Mouse (Mus musculus) midbrain, embryonic 14.5 days (tissue): ENCODE results near the gene Nrn1. TPM values are rescaled to one million over a fixed set of nuclear protein-coding genes. Genes with fewer than 3 reads are reported as not detected.
A peak's percentile ranks its signal among the peaks of the same experiment; 100 is the strongest.

Experiments
- ATAC-seq: fragments of 200-750 bp; cut with Nextera tagmentation; 2 replicates; pipeline ENCODE4 v1.8.0; 2017; ENCODE audit warnings: moderate number of reproducible peaks, moderate library complexity; ENCODE audit not compliant: low FRiP score, low TSS enrichment
- DNase-seq: peaks from one replicate; pipeline ENCODE4 v3.0.0-alpha.2; 2015
- H3K27ac ChIP-seq: fragments of 300-500 bp; sonication (generic); replicated peaks from 2 replicates; pipeline ENCODE4 v1.5.1; 2014; ENCODE audit warnings: mild to moderate bottlenecking, low read depth, low read length, moderate library complexity
- H3K27me3 ChIP-seq: fragments of 300-500 bp; sonication (generic); 2 replicates; pipeline ENCODE4 v1.6.1; 2014; ENCODE audit warnings: low read length, control low read depth, mixed read lengths; ENCODE audit not compliant: control insufficient read depth, insufficient read depth
- H3K36me3 ChIP-seq: fragments of 300-500 bp; sonication (generic); 2 replicates; pipeline ENCODE4 v1.6.1; 2014; ENCODE audit warnings: low read length, control low read depth; ENCODE audit not compliant: control insufficient read depth, insufficient read depth
- H3K4me1 ChIP-seq: fragments of 300-500 bp; sonication (generic); 2 replicates; pipeline ENCODE4 v1.6.1; 2014; ENCODE audit warnings: mild to moderate bottlenecking, antibody characterized with exemption, low read length, control low read depth; ENCODE audit not compliant: control insufficient read depth, insufficient read depth
- H3K4me2 ChIP-seq: fragments of 300-500 bp; sonication (generic); 2 replicates; pipeline ENCODE4 v1.6.1; 2014; ENCODE audit warnings: mild to moderate bottlenecking, low read length, moderate library complexity
- H3K4me3 ChIP-seq: fragments of 300-500 bp; sonication (generic); replicated peaks from 2 replicates; pipeline ENCODE4 v1.5.1; 2014; ENCODE audit warnings: low read depth, low read length
- H3K9ac ChIP-seq: fragments of 300-500 bp; sonication (generic); replicated peaks from 2 replicates; pipeline ENCODE4 v1.6.1; 2014; ENCODE audit warnings: mild to moderate bottlenecking, low read length, moderate library complexity
- H3K9me3 ChIP-seq: fragments of 300-500 bp; sonication (generic); 2 replicates; pipeline ENCODE4 v1.6.1; 2016; ENCODE audit warnings: low read length, control low read depth, mixed read lengths; ENCODE audit not compliant: control insufficient read depth
- WGBS: fragments of 180-500 bp; shearing (Covaris S2); extraction: QIAGEN DNeasy Blood & Tissue Kit; methylation state at CpG from one replicate; pipeline ENCODE4 v1.1.7; 2014; 5-methylcytosine and 5-hydroxymethylcytosine counted together
- polyA plus RNA-seq: library from polyadenylated mRNA; unstranded; fragments of >200 nt; fragmentation: Nextera tagmentation; extraction: Ambion mirVana; gene quantifications from 2 replicates; pipeline ENCODE4 v1.2.1, GENCODE M21; 2014

Nrn1 gene
- polyA plus RNA-seq, 1 experiment from 2014 or later: 80.6 TPM

- DNase-seq (no peak), ATAC-seq (no peak)
- H3K4me2 ChIP-seq: no peak overlapping the region
- no peak overlapping the region for H3K27ac ChIP-seq
- peaks cover 23% of the 10 kb centered on the region for H3K27me3 ChIP-seq
- no peaks in the 10 kb centered on the region for H3K36me3 ChIP-seq
- no peak overlapping the region for H3K9ac ChIP-seq
- H3K9me3 ChIP-seq: no peaks in the 10 kb centered on the region
- H3K4me1 ChIP-seq: peaks cover 6% of the 10 kb centered on the region; the same call in 1 of the 2 replicates
- 93% methylated on average over 5 of the region's 5 CpGs for WGBS
- H3K4me3 ChIP-seq: no peak overlapping the region
These were observed 14.5 kb downstream of the Nrn1 start for GRCm38 (mm10) chr13:36720297-36721017.

- 79% methylated on average over 3 of the region's 3 CpGs for WGBS
- no peaks in the 10 kb centered on the region for H3K9me3 ChIP-seq
- no peak overlapping the region for H3K4me3 ChIP-seq
- no peaks in the 10 kb centered on the region for H3K4me1 ChIP-seq
- DNase-seq (no peak), ATAC-seq (no peak)
- H3K27ac ChIP-seq: no peak overlapping the region
- H3K9ac ChIP-seq: no peak overlapping the region
- no peaks in the 10 kb centered on the region for H3K36me3 ChIP-seq
- peaks cover 6% of the 10 kb centered on the region; the same call in 1 of the 2 replicates for H3K27me3 ChIP-seq
- no peak overlapping the region for H3K4me2 ChIP-seq
These were observed 17.6 kb downstream of the Nrn1 start for GRCm38 (mm10) chr13:36717376-36717775.

- 67% methylated on average over 2 of the region's 2 CpGs for WGBS
- Histone ChIP-seq H3K4me2 (no peak overlapping the region), H3K9me3 (no peaks in the 10 kb centered on the region), H3K36me3 (no peaks in the 10 kb centered on the region), H3K27ac (no peak overlapping the region), H3K4me3 (no peak overlapping the region), H3K9ac (no peak overlapping the region), H3K27me3 (no peaks in the 10 kb centered on the region), H3K4me1 (no peaks in the 10 kb centered on the region)
- ATAC-seq (no peak), DNase-seq (peak; percentile 47)
These were observed 18.2 kb downstream of the Nrn1 start for GRCm38 (mm10) chr13:36716708-36717107.

GRCm38 (mm10) chr13:36714101-36714500 is 20.8 kb downstream of the Nrn1 start:
- 95% methylated on average over 2 of the region's 2 CpGs for WGBS

DNA sequence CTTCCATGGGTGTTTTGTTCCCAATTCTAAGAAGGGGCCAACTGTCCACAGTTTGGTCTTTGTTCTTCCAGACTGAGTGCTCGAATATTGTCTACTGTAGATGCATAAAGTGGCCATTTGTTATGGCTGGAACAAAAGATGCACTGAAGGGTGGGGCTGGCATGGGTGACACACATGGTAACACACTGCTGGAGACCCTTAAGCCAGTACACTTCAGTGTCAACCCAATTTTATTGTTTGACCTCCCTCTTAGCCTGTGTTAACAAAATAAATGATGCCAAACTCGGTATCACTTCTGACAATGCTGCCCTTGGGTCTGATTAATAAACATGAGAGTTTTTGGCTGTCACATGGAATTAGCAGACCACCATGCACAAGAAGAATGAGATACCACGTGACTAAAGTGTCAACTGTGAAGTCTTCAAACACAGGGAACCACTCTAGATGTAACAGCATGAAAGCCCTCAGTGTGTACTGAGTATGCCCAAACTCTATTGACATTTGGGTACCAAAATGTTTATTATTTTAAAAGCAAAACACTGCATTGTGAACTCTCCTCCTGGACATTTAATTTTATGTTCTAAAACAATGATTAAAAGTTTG is 27.7 kb downstream of the Nrn1 start:
- DNase-seq (peak; percentile 12), ATAC-seq (no peak)
- Histone ChIP-seq H3K4me1 (0 out of 2 replicates have a peak, but pooled peaks cover 5% of the 10 kb centered on the region), H3K9me3 (no peaks in the 10 kb centered on the region), H3K9ac (no peak overlapping the region), H3K4me3 (no peak overlapping the region), H3K27me3 (no peaks in the 10 kb centered on the region), H3K27ac (no peak overlapping the region), H3K36me3 (no peaks in the 10 kb centered on the region), H3K4me2 (no peak overlapping the region)
- WGBS: 23% methylated on average over 3 of the region's 3 CpGs

More at GRCm38 (mm10) chr13:36714101-36714500, 20.8 kb downstream of the Nrn1 start:
- Histone ChIP-seq H3K4me1 (no peaks in the 10 kb centered on the region), H3K9me3 (no peaks in the 10 kb centered on the region), H3K36me3 (no peaks in the 10 kb centered on the region), H3K4me2 (no peak overlapping the region), H3K9ac (no peak overlapping the region), H3K27ac (no peak overlapping the region), H3K27me3 (no peaks in the 10 kb centered on the region), H3K4me3 (no peak overlapping the region)
- ATAC-seq (no peak), DNase-seq (no peak)

GRCm38 (mm10) chr13:36696351-36696771 is 38.6 kb downstream of the Nrn1 start:
- Histone ChIP-seq H3K4me2 (no peak overlapping the region), H3K9ac (no peak overlapping the region), H3K36me3 (no peaks in the 10 kb centered on the region), H3K27ac (no peak overlapping the region), H3K9me3 (no peaks in the 10 kb centered on the region), H3K4me3 (no peak overlapping the region), H3K27me3 (no peaks in the 10 kb centered on the region), H3K4me1 (no peaks in the 10 kb centered on the region)
- ATAC-seq (no peak), DNase-seq (no peak)
- WGBS: 93% methylated on average over 8 of the region's 8 CpGs

GRCm38 (mm10) chr13:36695516-36696201 is 39.3 kb downstream of the Nrn1 start:
- no peak overlapping the region for H3K9ac ChIP-seq
- no peak for DNase-seq
- ATAC-seq: no peak
- H3K27me3 ChIP-seq: no peaks in the 10 kb centered on the region
- WGBS: 74% methylated on average over 7 of the region's 7 CpGs
- no peaks in the 10 kb centered on the region for H3K9me3 ChIP-seq
- H3K4me3 ChIP-seq: no peak overlapping the region
- no peak overlapping the region for H3K27ac ChIP-seq
- no peaks in the 10 kb centered on the region for H3K4me1 ChIP-seq
- no peaks in the 10 kb centered on the region for H3K36me3 ChIP-seq
- no peak overlapping the region for H3K4me2 ChIP-seq

GRCm38 (mm10) chr13:36683581-36683980 is 51.4 kb downstream of the Nrn1 start:
- WGBS: 82% methylated on average over 4 of the region's 4 CpGs
- no peak for ATAC-seq
- no peak overlapping the region for H3K4me2 ChIP-seq

More at GRCm38 (mm10) chr13:36683581-36683980, 51.4 kb downstream of the Nrn1 start:
- no peak overlapping the region for H3K9ac ChIP-seq
- H3K4me3 ChIP-seq: no peak overlapping the region
- no peaks in the 10 kb centered on the region for H3K9me3 ChIP-seq
- H3K36me3 ChIP-seq: no peaks in the 10 kb centered on the region
- no peaks in the 10 kb centered on the region for H3K4me1 ChIP-seq
- no peak for DNase-seq
- H3K27ac ChIP-seq: no peak overlapping the region
- no peaks in the 10 kb centered on the region for H3K27me3 ChIP-seq
